Mouse (Mus musculus): ENCODE measurements around the gene Zfp12. TPM values are rescaled to one million over a fixed set of nuclear protein-coding genes. Genes with fewer than 3 reads are reported as not detected.

Gene Zfp12
- total and polyA plus RNA-seq, 2 experiments, result 4.6 to 6.4 TPM

GRCm38 (mm10) chr5:143297986-143298385 is 63.0 kb downstream of the Zfp12 start:
- Histone ChIP-seq H3K36me3 (ENCODE audit: control insufficient read depth, insufficient read depth, low read length) (no peaks in the 10 kb centered on the region), H3K79me2 (ENCODE audit: control insufficient read depth, insufficient read depth, low read length) (no peaks in the 10 kb centered on the region), H3K9ac (ENCODE audit: low read depth, low read length) (no peak overlapping the region), H3K4me3 (ENCODE audit: insufficient read depth, low read depth, low read length) (no peak overlapping the region), H3K27ac (replicated peaks; ENCODE audit: insufficient read depth, low read depth, low read length) (no peak overlapping the region), H3K27me3 (ENCODE audit: control insufficient read depth, insufficient read depth, low read length) (peaks cover 5% of the 10 kb centered on the region), H3K4me1 (ENCODE audit: control insufficient read depth, insufficient read depth, low read length) (no peaks in the 10 kb centered on the region)
- DNase-seq (ENCODE audit: extremely low read depth, low read depth, low spot score), result no peak
- WGBS, result 92% methylated on average over 9 of the region's 9 CpGs
- TF ChIP-seq CTCF (IDR thresholded peaks at IDR 0.05; ENCODE audit: low read depth, low read length), result no peak
- no peak for TF ChIP-seq POLR2A (IDR thresholded peaks at IDR 0.05; ENCODE audit: extremely low read depth, insufficient read depth, low read length)

DNA sequence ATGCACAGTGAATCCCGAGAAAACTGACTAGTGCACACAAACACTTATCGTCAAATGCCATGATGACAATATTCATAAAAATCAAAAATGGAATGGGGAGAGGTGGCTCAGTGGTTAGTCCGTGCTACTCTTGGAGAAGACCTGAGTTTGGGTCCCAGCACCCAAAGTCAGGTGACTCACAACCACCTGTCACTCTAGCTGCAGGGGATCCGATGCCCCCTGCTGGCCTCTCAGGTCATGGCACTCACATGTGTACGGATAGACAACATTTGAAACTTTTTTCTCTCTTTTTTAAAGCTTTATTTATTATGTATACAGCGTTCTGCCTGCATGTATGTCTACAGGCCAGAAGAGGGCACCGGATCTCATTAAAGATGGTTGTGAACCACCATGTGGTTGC is 63.4 kb downstream of the Zfp12 start:
- Histone ChIP-seq H3K27ac (replicated peaks; ENCODE audit: insufficient read depth, low read depth, low read length) (no peak overlapping the region), H3K9ac (ENCODE audit: low read depth, low read length) (no peak overlapping the region), H3K79me2 (ENCODE audit: control insufficient read depth, insufficient read depth, low read length) (no peaks in the 10 kb centered on the region), H3K36me3 (ENCODE audit: control insufficient read depth, insufficient read depth, low read length) (no peaks in the 10 kb centered on the region), H3K27me3 (ENCODE audit: control insufficient read depth, insufficient read depth, low read length) (peaks cover 3% of the 10 kb centered on the region), H3K4me1 (ENCODE audit: control insufficient read depth, insufficient read depth, low read length) (no peaks in the 10 kb centered on the region), H3K4me3 (ENCODE audit: insufficient read depth, low read depth, low read length) (no peak overlapping the region)
- TF ChIP-seq CTCF (IDR thresholded peaks at IDR 0.05; ENCODE audit: low read depth, low read length), result peak; percentile 54
- no peak for TF ChIP-seq POLR2A (IDR thresholded peaks at IDR 0.05; ENCODE audit: extremely low read depth, insufficient read depth, low read length)
- no peak for DNase-seq (ENCODE audit: extremely low read depth, low read depth, low spot score)
- WGBS, result 91% methylated on average over 7 of the region's 7 CpGs

Other genes starting within 250 kb of the Zfp12 start
- gene Rnf216, start 122.2 kb upstream of the Zfp12 start, total RNA-seq (2014; rRNA removed), result 10.8 and 11.5 TPM in 2 replicates
- 10.4 and 12.1 TPM in 2 replicates for gene Rnf216, start 122.2 kb upstream of the Zfp12 start, polyA plus RNA-seq (2012; rRNA removed)
- gene Olfr718-ps1, start 87.6 kb upstream of the Zfp12 start, total RNA-seq (2014; rRNA removed), result not detected in 2 replicates
- gene Olfr718-ps1, start 87.6 kb upstream of the Zfp12 start, polyA plus RNA-seq (2012; rRNA removed), result not detected in 2 replicates
- gene Rbak, start 54.4 kb upstream of the Zfp12 start, total RNA-seq (2014; rRNA removed), result 3.1 and 4.6 TPM in 2 replicates
- gene Rbak, start 54.4 kb upstream of the Zfp12 start, polyA plus RNA-seq (2012; rRNA removed), result 0.82 and 1.2 TPM in 2 replicates
- not detected in 2 replicates for gene Spdye4b, start 54.1 kb upstream of the Zfp12 start, total RNA-seq (2014; rRNA removed)
- gene Spdye4b, start 54.1 kb upstream of the Zfp12 start, polyA plus RNA-seq (2012; rRNA removed), result not detected in 2 replicates
- not detected in 2 replicates for gene Spdye4a, start 8.3 kb upstream of the Zfp12 start, total RNA-seq (2014; rRNA removed)
- not detected in 2 replicates for gene Spdye4a, start 8.3 kb upstream of the Zfp12 start, polyA plus RNA-seq (2012; rRNA removed)
- gene Zfp316, start 34.9 kb downstream of the Zfp12 start, total RNA-seq (2014; rRNA removed), result 1.9 and 2.4 TPM in 2 replicates
- gene Zfp316, start 34.9 kb downstream of the Zfp12 start, polyA plus RNA-seq (2012; rRNA removed), result 1.9 and 2.3 TPM in 2 replicates
- gene Zfp853, start 58.5 kb downstream of the Zfp12 start, total RNA-seq (2014; rRNA removed), result 0.28 TPM in 1 of 2 replicates, not detected in the other
- 0.07 and 0.11 TPM in 2 replicates for gene Zfp853, start 58.5 kb downstream of the Zfp12 start, polyA plus RNA-seq (2012; rRNA removed)
- gene E130309D02Rik, start 80.2 kb downstream of the Zfp12 start, total RNA-seq (2014; rRNA removed), result 4.3 and 6.8 TPM in 2 replicates
- 12.8 and 14.8 TPM in 2 replicates for gene E130309D02Rik, start 80.2 kb downstream of the Zfp12 start, polyA plus RNA-seq (2012; rRNA removed)
- gene Zdhhc4, start 94.1 kb downstream of the Zfp12 start, total RNA-seq (2014; rRNA removed), result 13.0 and 14.0 TPM in 2 replicates
- 37.9 and 42.5 TPM in 2 replicates for gene Zdhhc4, start 94.1 kb downstream of the Zfp12 start, polyA plus RNA-seq (2012; rRNA removed)
- gene Grid2ip, start 122.2 kb downstream of the Zfp12 start, total RNA-seq (2014; rRNA removed), result not detected in 2 replicates
- 0.13 TPM in 1 of 2 replicates, not detected in the other for gene Grid2ip, start 122.2 kb downstream of the Zfp12 start, polyA plus RNA-seq (2012; rRNA removed)
- gene Kdelr2, start 168.7 kb downstream of the Zfp12 start, total RNA-seq (2014; rRNA removed), result 130 and 145 TPM in 2 replicates
- gene Kdelr2, start 168.7 kb downstream of the Zfp12 start, polyA plus RNA-seq (2012; rRNA removed), result 114 and 122 TPM in 2 replicates
- gene Daglb, start 229.4 kb downstream of the Zfp12 start, total RNA-seq (2014; rRNA removed), result 12.4 TPM in 2 replicates
- 14.9 and 17.4 TPM in 2 replicates for gene Daglb, start 229.4 kb downstream of the Zfp12 start, polyA plus RNA-seq (2012; rRNA removed)

Data from liver, adult 2 months (tissue).